Mouse (Mus musculus) kidney, adult 9 months (tissue): ENCODE measurements at regions not wholly inside any gene's neighbourhood (a gene's known extent, or its start where the extent isn't known, plus 50 kb on each side); places are given as distances from the start of the nearest gene placed in this dataset.
A peak's percentile ranks its signal among the peaks of the same experiment; 100 is the strongest.

Experiments used
- DNase-seq: peaks from one replicate; pipeline ENCODE4 v3.0.0; 2022

GRCm38 (mm10) chr13:5229476-5229875 lies 620.5 kb upstream of the Akr1e1 start:
- no peak for DNase-seq

GRCm38 (mm10) chr13:5234232-5234631 lies 625.3 kb upstream of the Akr1e1 start:
- no peak for DNase-seq

- DNase-seq: no peak
Measured at GRCm38 (mm10) chr13:5235391-5235790, 625.9 kb upstream of the Klf6 start.

- no peak for DNase-seq
Measured at GRCm38 (mm10) chr13:5240541-5240940, 620.7 kb upstream of the Klf6 start.

GRCm38 (mm10) chr13:5242782-5243181 lies 618.5 kb upstream of the Klf6 start:
- DNase-seq: no peak

GRCm38 (mm10) chr13:5248671-5249391 lies 612.5 kb upstream of the Klf6 start:
- no peak for DNase-seq

GRCm38 (mm10) chr13:5257891-5258660 lies 603.2 kb upstream of the Klf6 start:
- no peak for DNase-seq

GRCm38 (mm10) chr13:5259760-5260159 lies 601.5 kb upstream of the Klf6 start:
- DNase-seq: no peak

GRCm38 (mm10) chr13:5272506-5273192 lies 588.6 kb upstream of the Klf6 start:
- DNase-seq: no peak

GRCm38 (mm10) chr13:5276564-5276963 lies 584.7 kb upstream of the Klf6 start:
- DNase-seq: no peak

- DNase-seq: no peak
Measured at GRCm38 (mm10) chr13:5289753-5290449, 571.4 kb upstream of the Klf6 start.

GRCm38 (mm10) chr13:5302141-5302540 lies 559.1 kb upstream of the Klf6 start:
- no peak for DNase-seq

- no peak for DNase-seq
Measured at GRCm38 (mm10) chr13:5306688-5307087, 554.6 kb upstream of the Klf6 start.

- no peak for DNase-seq
Measured at GRCm38 (mm10) chr13:5313297-5313696, 548.0 kb upstream of the Klf6 start.

GRCm38 (mm10) chr13:5315011-5315410 lies 546.3 kb upstream of the Klf6 start:
- DNase-seq: peak; percentile 35

- no peak for DNase-seq
Measured at GRCm38 (mm10) chr13:5317941-5318856, 543.1 kb upstream of the Klf6 start.

- DNase-seq: no peak
Measured at GRCm38 (mm10) chr13:5345712-5346111, 515.6 kb upstream of the Klf6 start.

GRCm38 (mm10) chr13:5347503-5348469 lies 513.5 kb upstream of the Klf6 start:
- no peak for DNase-seq

- DNase-seq: no peak
Measured at GRCm38 (mm10) chr13:5367058-5367797, 494.1 kb upstream of the Klf6 start.

- no peak for DNase-seq
Measured at GRCm38 (mm10) chr13:5370007-5370406, 491.3 kb upstream of the Klf6 start.
